Mouse (Mus musculus): ENCODE data around the gene Ehmt1. TPM values are rescaled to one million over a fixed set of nuclear protein-coding genes. Genes with fewer than 3 reads are reported as not detected.
A peak's percentile ranks its signal among the peaks of the same experiment; 100 is the strongest.
"Not testable (repeated sequence)": the region's sequence is repeated elsewhere in the genome, so short reads cannot be mapped to it uniquely, and the experiment has no call there.

Ehmt1 gene
- polyA plus RNA-seq, 1 experiment, result 110 TPM

DNA sequence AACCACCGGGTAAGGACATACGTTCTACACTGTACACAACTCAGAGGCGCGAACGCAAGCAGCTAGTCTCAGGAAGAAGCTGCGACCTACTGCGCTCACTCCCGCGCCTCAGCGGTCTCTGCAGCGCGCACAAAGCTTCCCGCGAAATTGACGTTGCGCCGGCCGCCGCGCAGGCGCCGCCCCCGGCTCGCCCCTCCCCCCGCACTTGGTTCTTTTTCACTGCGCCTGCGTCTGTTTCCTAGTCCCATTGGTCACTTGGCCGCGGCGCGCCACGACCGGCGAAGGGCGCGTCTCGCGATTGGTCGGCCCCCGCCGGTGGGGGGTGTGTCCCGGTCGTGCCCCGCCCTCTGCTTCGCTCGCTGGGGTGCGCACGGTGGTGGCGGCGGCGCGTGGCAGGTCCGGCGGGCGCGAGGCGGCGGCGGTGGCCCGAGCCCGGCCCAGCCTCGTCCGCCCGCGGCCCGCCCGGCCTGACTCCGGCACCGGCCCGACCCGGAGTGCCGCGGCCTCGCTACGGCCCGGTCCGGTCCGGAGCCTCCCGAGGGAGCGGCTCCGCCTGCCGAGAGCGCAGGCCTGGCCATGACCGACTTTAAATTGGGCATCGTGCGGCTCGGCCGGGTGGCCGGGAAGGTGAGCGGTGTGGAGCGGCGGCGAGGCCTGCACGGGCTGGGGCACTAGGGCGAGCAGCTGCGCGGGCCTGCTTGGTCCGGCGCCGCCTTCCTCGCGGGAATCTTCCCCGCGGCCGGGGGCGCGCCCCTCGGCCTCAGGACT lies 30.2 kb upstream of the Ehmt1 start, which contains the start of gene Zmynd19:
Gene Zmynd19, plus strand, starts transcription at position 372 of the 768 bp plus-strand sequence.
- Histone ChIP-seq H3K27me3 (ENCODE audit: control insufficient read depth, insufficient read depth, low read length) (no peaks in the 10 kb centered on the region), H3K36me3 (ENCODE audit: control insufficient read depth, insufficient read depth, low read length) (no peaks in the 10 kb centered on the region; the same call in 1 of the 2 replicates), H3K4me1 (replicated peaks; ENCODE audit: control insufficient read depth, insufficient read depth, low read length) (peaks cover 6% of the 10 kb centered on the region; the same call in 1 of the 2 replicates), H3K27ac (ENCODE audit: control insufficient read depth, insufficient read depth, low read length) (no peak within 1 kb of the TSS), H3K4me3 (ENCODE audit: control insufficient read depth, insufficient read depth, low read length) (peak within 1 kb of the TSS; percentile 70)
- under 1% methylated on average over 108 of the region's 108 CpGs for WGBS
- DNase-seq, result peak; percentile 98
- TF ChIP-seq CTCF (IDR thresholded peaks at IDR 0.05; ENCODE audit: borderline replicate concordance, control insufficient read depth, extremely low read depth, insufficient read depth, low read length, poor library complexity) (peak; percentile 57; the same call in 1 of the 2 replicates), POLR2A (IDR thresholded peaks at IDR 0.05; ENCODE audit: control insufficient read depth, extremely low read depth, insufficient read depth, low read length, poor library complexity) (peak; percentile 64)

DNA sequence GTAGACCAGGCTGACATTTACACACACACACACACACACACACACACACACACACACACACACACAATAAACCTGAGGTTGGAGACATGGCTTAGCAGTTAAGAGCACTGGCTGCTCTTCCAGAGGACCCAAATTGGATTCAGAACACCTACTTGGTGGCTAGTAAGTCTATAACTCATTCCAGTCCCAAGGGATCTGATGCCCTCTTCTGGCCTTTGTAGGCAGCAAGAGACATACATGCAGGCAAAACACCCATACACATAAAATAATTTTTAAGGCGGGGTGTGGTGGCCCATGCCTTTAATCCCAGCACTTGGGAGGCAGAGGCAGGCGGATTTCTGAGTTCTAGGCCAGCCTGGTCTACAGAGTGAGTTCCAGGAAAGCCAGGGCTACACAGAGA lies 24.9 kb upstream of the Ehmt1 start:
- WGBS, result 44% methylated on average over 2 of the region's 2 CpGs
- not testable (repeated sequence) for H3K4me3 ChIP-seq (ENCODE audit: control insufficient read depth, insufficient read depth, low read length); H3K4me1 ChIP-seq (replicated peaks; ENCODE audit: control insufficient read depth, insufficient read depth, low read length); H3K27ac ChIP-seq (ENCODE audit: control insufficient read depth, insufficient read depth, low read length); H3K36me3 ChIP-seq (ENCODE audit: control insufficient read depth, insufficient read depth, low read length); H3K27me3 ChIP-seq (ENCODE audit: control insufficient read depth, insufficient read depth, low read length)
- DNase-seq, result peak; percentile 33

DNA sequence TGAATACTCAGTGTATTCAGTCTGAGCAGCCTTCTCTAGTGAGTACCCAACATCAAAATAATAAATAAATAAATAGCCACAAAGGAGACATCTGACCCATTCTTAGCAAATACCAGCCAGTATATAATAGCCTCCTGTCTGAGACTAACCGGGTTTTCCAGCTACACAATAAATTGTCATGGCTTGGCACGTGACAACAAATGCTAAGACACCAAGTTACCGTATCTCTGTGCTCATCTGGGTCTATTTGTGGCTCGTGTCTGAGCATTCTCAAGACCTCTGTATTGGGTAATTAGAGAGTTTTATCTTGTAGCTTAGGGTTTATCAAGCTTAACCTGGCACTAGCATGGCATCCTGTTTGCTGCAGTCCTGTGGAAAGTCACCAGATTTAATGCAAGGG lies 22.7 kb upstream of the Ehmt1 start:
- Histone ChIP-seq H3K4me1 (replicated peaks; ENCODE audit: control insufficient read depth, insufficient read depth, low read length) (no peaks in the 10 kb centered on the region), H3K27ac (ENCODE audit: control insufficient read depth, insufficient read depth, low read length) (no peak overlapping the region), H3K27me3 (ENCODE audit: control insufficient read depth, insufficient read depth, low read length) (no peaks in the 10 kb centered on the region), H3K36me3 (ENCODE audit: control insufficient read depth, insufficient read depth, low read length) (no peaks in the 10 kb centered on the region), H3K4me3 (ENCODE audit: control insufficient read depth, insufficient read depth, low read length) (no peak overlapping the region)
- no peak for DNase-seq
- TF ChIP-seq CTCF (IDR thresholded peaks at IDR 0.05; ENCODE audit: borderline replicate concordance, control insufficient read depth, extremely low read depth, insufficient read depth, low read length, poor library complexity) (no peak), POLR2A (IDR thresholded peaks at IDR 0.05; ENCODE audit: control insufficient read depth, extremely low read depth, insufficient read depth, low read length, poor library complexity) (no peak)
- WGBS, result 91% methylated on average over 4 of the region's 4 CpGs

DNA sequence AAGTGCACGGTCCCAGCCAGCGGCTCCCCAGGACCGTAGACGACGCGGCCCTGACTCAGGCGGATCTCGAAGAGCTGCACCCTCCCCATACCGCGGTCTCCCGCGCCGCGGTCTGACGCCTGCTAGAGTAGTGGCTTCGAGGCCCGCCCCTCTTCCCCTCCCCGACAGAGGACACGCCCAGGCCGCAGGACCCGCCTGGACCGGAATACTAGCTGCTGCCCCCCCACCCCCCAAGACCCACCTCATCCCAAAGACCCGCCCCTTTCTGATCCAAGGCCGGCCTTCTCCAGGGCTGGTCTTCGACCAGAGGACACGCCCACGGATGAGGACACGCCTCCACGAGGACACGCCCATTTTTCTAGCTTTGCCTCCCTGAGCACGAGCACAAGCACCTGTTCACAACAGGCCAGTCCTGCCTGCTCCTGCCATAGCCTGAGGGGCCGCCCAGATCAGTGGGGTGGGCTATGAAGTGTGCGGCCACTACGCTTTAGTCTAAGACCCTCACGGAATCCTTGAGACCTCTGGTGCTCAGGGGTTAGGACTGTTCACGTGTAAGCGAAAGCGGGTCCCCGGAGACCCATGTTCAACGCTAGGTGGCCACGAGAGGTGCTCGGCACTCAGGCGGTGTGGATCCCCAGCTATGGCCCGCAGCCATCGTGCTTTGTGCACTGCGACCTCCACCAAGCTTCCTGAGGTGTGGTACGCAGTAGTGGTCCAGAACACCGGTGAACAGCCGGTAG lies 15.8 kb upstream of the Ehmt1 start, which contains the start of gene Arrdc1:
Gene Arrdc1, minus strand, starts transcription at position 196 of the 740 bp plus-strand sequence.
- Histone ChIP-seq H3K27me3 (ENCODE audit: control insufficient read depth, insufficient read depth, low read length) (no peaks in the 10 kb centered on the region), H3K36me3 (ENCODE audit: control insufficient read depth, insufficient read depth, low read length) (no peaks in the 10 kb centered on the region), H3K4me3 (ENCODE audit: control insufficient read depth, insufficient read depth, low read length) (peak within 1 kb of the TSS; percentile 64), H3K4me1 (replicated peaks; ENCODE audit: control insufficient read depth, insufficient read depth, low read length) (peaks cover 12% of the 10 kb centered on the region), H3K27ac (ENCODE audit: control insufficient read depth, insufficient read depth, low read length) (peak within 1 kb of the TSS; percentile 13)
- DNase-seq, result peak; percentile 94
- under 1% methylated on average over 49 of the region's 49 CpGs for WGBS
- peak; percentile 54 for TF ChIP-seq POLR2A (IDR thresholded peaks at IDR 0.05; ENCODE audit: control insufficient read depth, extremely low read depth, insufficient read depth, low read length, poor library complexity)
- peak; percentile 85 for TF ChIP-seq CTCF (IDR thresholded peaks at IDR 0.05; ENCODE audit: borderline replicate concordance, control insufficient read depth, extremely low read depth, insufficient read depth, low read length, poor library complexity)

DNA sequence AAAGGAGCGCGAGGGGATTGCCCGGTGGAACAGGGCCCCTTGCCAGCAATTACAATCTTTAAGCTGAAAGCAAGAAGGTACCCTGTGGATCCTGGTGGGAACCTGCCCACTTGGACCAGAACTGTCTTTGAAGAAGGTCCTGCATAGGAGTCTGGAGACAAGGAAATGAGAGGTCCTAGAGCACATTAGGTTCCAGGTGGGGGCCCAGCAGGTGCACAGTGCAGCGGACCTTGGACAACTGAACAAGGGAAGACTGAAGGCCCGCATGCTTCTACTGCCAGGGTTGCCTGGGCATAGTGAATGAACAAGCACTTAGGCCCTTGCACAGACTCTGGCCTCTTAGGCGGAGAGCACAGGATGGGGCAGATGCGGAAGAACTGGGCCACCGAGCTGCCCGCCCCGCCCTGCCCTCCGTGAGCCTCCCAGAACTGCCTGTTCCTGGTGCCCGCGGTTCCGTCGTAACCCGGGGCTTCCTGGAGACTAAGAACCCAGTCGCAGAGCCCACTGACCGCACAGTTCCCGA lies 15.1 kb upstream of the Ehmt1 start:
- DNase-seq, result no peak
- peaks cover 12% of the 10 kb centered on the region for H3K4me1 ChIP-seq (replicated peaks; ENCODE audit: control insufficient read depth, insufficient read depth, low read length)
- peak overlapping the region; percentile 64 for H3K4me3 ChIP-seq (ENCODE audit: control insufficient read depth, insufficient read depth, low read length)
- H3K27me3 ChIP-seq (ENCODE audit: control insufficient read depth, insufficient read depth, low read length), result no peaks in the 10 kb centered on the region
- H3K36me3 ChIP-seq (ENCODE audit: control insufficient read depth, insufficient read depth, low read length), result no peaks in the 10 kb centered on the region
- H3K27ac ChIP-seq (ENCODE audit: control insufficient read depth, insufficient read depth, low read length), result peak overlapping the region; percentile 13
- no peak for TF ChIP-seq POLR2A (IDR thresholded peaks at IDR 0.05; ENCODE audit: control insufficient read depth, extremely low read depth, insufficient read depth, low read length, poor library complexity)
- TF ChIP-seq CTCF (IDR thresholded peaks at IDR 0.05; ENCODE audit: borderline replicate concordance, control insufficient read depth, extremely low read depth, insufficient read depth, low read length, poor library complexity), result no peak
- 3% methylated on average over 19 of the region's 19 CpGs for WGBS

DNA sequence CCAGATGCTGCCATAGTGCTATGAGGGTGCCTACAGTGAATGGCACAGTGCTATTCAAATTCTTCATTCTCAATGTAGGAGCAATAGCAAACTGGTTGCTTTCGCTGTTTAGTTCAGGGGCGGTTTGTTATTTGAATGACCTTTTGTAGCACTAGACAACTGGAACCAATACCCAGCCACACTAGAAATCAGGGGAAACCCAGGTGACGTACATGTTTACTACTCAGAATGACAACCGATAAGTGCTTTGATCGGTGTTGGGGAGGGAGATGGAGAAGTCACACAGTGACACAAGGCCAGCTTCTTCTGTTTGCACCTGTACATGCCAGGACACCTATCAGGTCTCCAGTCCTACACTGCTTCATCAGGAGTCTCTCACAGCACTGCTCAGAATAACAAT lies 10.2 kb upstream of the Ehmt1 start:
- no peaks in the 10 kb centered on the region for H3K27me3 ChIP-seq (ENCODE audit: control insufficient read depth, insufficient read depth, low read length)
- TF ChIP-seq POLR2A (IDR thresholded peaks at IDR 0.05; ENCODE audit: control insufficient read depth, extremely low read depth, insufficient read depth, low read length, poor library complexity) (no peak), CTCF (IDR thresholded peaks at IDR 0.05; ENCODE audit: borderline replicate concordance, control insufficient read depth, extremely low read depth, insufficient read depth, low read length, poor library complexity) (no peak)
- H3K4me3 ChIP-seq (ENCODE audit: control insufficient read depth, insufficient read depth, low read length), result no peak overlapping the region
- peaks cover 9% of the 10 kb centered on the region; the same call in 1 of the 2 replicates for H3K36me3 ChIP-seq (ENCODE audit: control insufficient read depth, insufficient read depth, low read length)
- WGBS, result 97% methylated on average over 5 of the region's 5 CpGs
- DNase-seq, result no peak
- H3K27ac ChIP-seq (ENCODE audit: control insufficient read depth, insufficient read depth, low read length), result no peak overlapping the region
- peaks cover 8% of the 10 kb centered on the region for H3K4me1 ChIP-seq (replicated peaks; ENCODE audit: control insufficient read depth, insufficient read depth, low read length)

Measured in thymus, adult 2 months (tissue).